24 mouse cellular contexts compared by ENCODE assay signal in the genomic region with DNA sequence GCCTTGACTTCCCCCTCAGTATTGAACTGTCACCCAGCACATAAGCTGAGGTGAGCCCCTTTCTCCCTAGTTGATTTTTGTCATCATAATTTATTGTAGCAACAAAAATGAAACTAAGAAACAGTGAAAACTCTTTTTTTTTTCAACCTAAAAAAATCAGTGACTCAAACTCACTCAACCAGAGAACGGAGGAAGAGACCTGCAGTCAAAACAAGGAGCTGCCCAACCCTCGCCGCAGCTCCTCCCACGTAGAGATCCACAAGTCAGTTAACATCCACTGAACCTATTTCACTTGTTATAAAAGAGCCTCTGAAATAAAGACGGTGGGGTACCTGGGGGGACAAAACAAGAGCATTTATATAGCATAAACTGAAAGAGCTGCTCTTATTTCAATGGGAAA. TPM values are rescaled to one million over a fixed set of nuclear protein-coding genes. Genes with fewer than 3 reads are reported as not detected.
DNase-seq lines count a peak whose midpoint lies in the region; TF ChIP-seq lines count a peak whose summit lies in the region.
"Had no signal": no experiment of that assay in that cellular context is flagged by ENCODE, and none has a peak within 500 bp of the region (broad histone marks: within the 10 kb centered on the region; RNA-seq: fewer than 3 reads in every experiment).

No protein-coding gene starts in this region.

- H3K27ac ChIP-seq in liver, adult 2 months (replicated peaks; ENCODE audit: insufficient read depth, low read depth, low read length): peak overlapping the region; percentile 14; the same call in 1 of the 2 replicates
- H3K27ac ChIP-seq: embryonic facial prominence, embryonic 12.5 days; forebrain, embryonic 13.5 days; heart, embryonic 13.5 days; hindbrain, embryonic 12.5 days; kidney, postnatal 0 days; liver, embryonic 15.5 days; lung, embryonic 15.5 days had no signal

- 83% methylated on average over 5 of the region's 5 CpGs for WGBS in liver, adult 2 months

- H3K9ac ChIP-seq in liver, adult 2 months (ENCODE audit: low read depth, low read length): no peak overlapping the region
- H3K9ac ChIP-seq: embryonic facial prominence, embryonic 12.5 days; forebrain, embryonic 13.5 days; heart, embryonic 13.5 days; hindbrain, embryonic 12.5 days; liver, embryonic 15.5 days; lung, embryonic 15.5 days had no signal

- H3K4me3 ChIP-seq in liver, adult 2 months (ENCODE audit: insufficient read depth, low read depth, low read length): no peak overlapping the region
- H3K4me3 ChIP-seq: embryonic facial prominence, embryonic 12.5 days; erythroblast, embryonic 14.5 days; forebrain, embryonic 13.5 days; heart, embryonic 13.5 days; hindbrain, embryonic 12.5 days; liver, embryonic 15.5 days; lung, embryonic 15.5 days had no signal

- peaks cover 45% of the 10 kb centered on the region for H3K4me1 ChIP-seq in liver, adult 2 months (ENCODE audit: control insufficient read depth, insufficient read depth, low read length)
- H3K4me1 ChIP-seq: embryonic facial prominence, embryonic 12.5 days; forebrain, embryonic 13.5 days; hindbrain, embryonic 12.5 days had no signal

- no peaks in the 10 kb centered on the region for H3K27me3 ChIP-seq in liver, adult 2 months (ENCODE audit: control insufficient read depth, insufficient read depth, low read length)
- H3K27me3 ChIP-seq: embryonic facial prominence, embryonic 12.5 days; forebrain, embryonic 13.5 days; heart, embryonic 13.5 days; hindbrain, embryonic 12.5 days; liver, embryonic 15.5 days; lung, embryonic 15.5 days had no signal

- H3K79me2 ChIP-seq in liver, adult 2 months (ENCODE audit: control insufficient read depth, insufficient read depth, low read length): peaks cover 47% of the 10 kb centered on the region; the same call in 1 of the 2 replicates

- no peak for DNase-seq in liver, adult 2 months (ENCODE audit: extremely low read depth, low read depth, low spot score)
- no peak for DNase-seq in liver
- peak; percentile 63 to 69 for DNase-seq in B cell, adult 2 months
- DNase-seq in T-cell, adult 2 months (ENCODE audit: low spot score): peak; percentile 27
- peak; percentile 43 for DNase-seq in naive thymus-derived CD4-positive, alpha-beta T cell, adult 2 months (ENCODE audit: low read depth)
- no peak for DNase-seq in lung, postnatal 36 days
- no peak for DNase-seq in right cerebral cortex, postnatal 10 days (ENCODE audit: low spot score in 2 of 2)
- DNase-seq: adrenal gland, postnatal 36 days; cerebellum, adult 18-20 months; cerebellum, postnatal 25 days; gastrocnemius, postnatal 25 days; heart, adult 18-20 months; kidney, adult 2 months; layer of hippocampus, adult 9-11 months; lung, postnatal 4 days; right cerebral cortex, postnatal 14 days had no signal

- no peak for TF ChIP-seq CTCF in liver, adult 2 months (IDR thresholded peaks at IDR 0.05; ENCODE audit: low read depth, low read length)

- H3K36me3 ChIP-seq in liver, adult 2 months (ENCODE audit: control insufficient read depth, insufficient read depth, low read length): peaks cover 14% of the 10 kb centered on the region

- no peak for TF ChIP-seq POLR2A in liver, adult 2 months (IDR thresholded peaks at IDR 0.05; ENCODE audit: extremely low read depth, insufficient read depth, low read length)

RNA-seq across cellular contexts. Expression of gene Insr, which starts 30.7 kb away (rescaled TPM):
- 70.0 and 89.0 TPM in 2 replicates for total RNA-seq in liver, adult 2 months (2014; rRNA removed)
- 28.5 and 30.3 TPM in 2 replicates for polyA plus RNA-seq in liver, adult 2 months (2012; rRNA removed)

Comparison
In these comparisons a context has a peak if more than half of its experiments do, and no peak if none do; other contexts are left out.
1. DNase-seq: peak in B cell, adult 2 months (2 of 2), T-cell, adult 2 months (single experiment) and naive thymus-derived CD4-positive, alpha-beta T cell, adult 2 months (single experiment); none in liver, adult 2 months (single experiment), liver (single experiment), lung, postnatal 36 days (single experiment) and right cerebral cortex, postnatal 10 days (0 of 2).